Comparison of ENCODE assay signal across 16 mouse cellular contexts in the genomic region with DNA sequence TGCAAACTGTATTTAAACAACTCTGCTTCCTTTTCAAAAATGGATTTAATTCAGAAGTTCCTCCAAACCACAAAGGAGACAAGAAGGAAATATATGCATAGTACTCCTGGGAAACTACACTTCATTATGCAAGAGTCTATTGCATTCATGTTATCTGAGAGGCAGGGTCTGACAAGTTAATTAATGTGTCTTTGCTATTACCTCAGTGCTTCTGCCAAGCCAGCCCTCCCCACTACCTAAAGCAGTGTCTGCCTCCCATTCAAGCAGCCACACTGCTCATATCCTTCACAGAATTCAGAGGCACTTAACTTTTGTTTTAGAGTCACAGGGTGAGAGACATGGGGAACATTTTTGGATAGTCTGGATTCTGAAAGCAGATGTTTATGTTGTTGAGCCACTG. TPM values are rescaled to one million over a fixed set of nuclear protein-coding genes. Genes with fewer than 3 reads are reported as not detected.
DNase-seq lines count a peak whose midpoint lies in the region; ATAC-seq and TF ChIP-seq lines count a peak whose summit lies in the region.
"Had no signal": no experiment of that assay in that cellular context is flagged by ENCODE, and none has a peak within 500 bp of the region (broad histone marks: within the 10 kb centered on the region; RNA-seq: fewer than 3 reads in every experiment).

No protein-coding gene starts in this region.

- H3K9ac ChIP-seq in midbrain, embryonic 13.5 days (replicated peaks) = no peak overlapping the region
- no peak overlapping the region for H3K9ac ChIP-seq in forebrain, embryonic 15.5 days (replicated peaks)
- H3K9ac ChIP-seq in hindbrain, postnatal 0 days (replicated peaks; ENCODE audit: low read length) = no peak overlapping the region
- H3K9ac ChIP-seq: limb, embryonic 15.5 days had no signal

- 0 out of 2 replicates have a peak, but pooled peaks cover 13% of the 10 kb centered on the region for H3K9me3 ChIP-seq in midbrain, embryonic 13.5 days
- H3K9me3 ChIP-seq in midbrain, embryonic 10.5 days (replicated peaks) = peaks cover 3% of the 10 kb centered on the region; the same call in 1 of the 2 replicates
- peaks cover 13% of the 10 kb centered on the region; the same call in 1 of the 2 replicates for H3K9me3 ChIP-seq in forebrain, embryonic 15.5 days
- H3K9me3 ChIP-seq in hindbrain, postnatal 0 days (ENCODE audit: low read length) = peaks cover 5% of the 10 kb centered on the region
- H3K9me3 ChIP-seq: limb, embryonic 15.5 days had no signal

- no peaks in the 10 kb centered on the region for H3K27me3 ChIP-seq in midbrain, embryonic 13.5 days
- H3K27me3 ChIP-seq in midbrain, embryonic 10.5 days (ENCODE audit: low read depth, poor library complexity, severe bottlenecking) = no peaks in the 10 kb centered on the region
- no peaks in the 10 kb centered on the region for H3K27me3 ChIP-seq in forebrain, embryonic 15.5 days
- H3K27me3 ChIP-seq in hindbrain, postnatal 0 days (ENCODE audit: insufficient read depth, low read length) = no peaks in the 10 kb centered on the region
- H3K27me3 ChIP-seq: limb, embryonic 15.5 days had no signal

- no peak overlapping the region for H3K4me2 ChIP-seq in midbrain, embryonic 13.5 days (replicated peaks)
- no peak overlapping the region for H3K4me2 ChIP-seq in forebrain, embryonic 15.5 days (replicated peaks)
- no peak overlapping the region for H3K4me2 ChIP-seq in hindbrain, postnatal 0 days (ENCODE audit: low read depth, low read length)
- H3K4me2 ChIP-seq: heart, embryonic 11.5 days; limb, embryonic 15.5 days had no signal

- peak; percentile 67; the same call in 1 of the 2 replicates for ATAC-seq in midbrain, embryonic 13.5 days
- ATAC-seq in forebrain, embryonic 15.5 days (replicated peaks) = peak; percentile 93
- ATAC-seq in hindbrain, postnatal 0 days = no peak
- no peak for ATAC-seq in erythroblast, adult 5-6 weeks (replicated peaks; ENCODE audit: low FRiP score, poor library complexity, severe bottlenecking)
- no peak for ATAC-seq in megakaryocyte, adult 5-6 weeks (ENCODE audit: poor library complexity, severe bottlenecking)

- no peak for DNase-seq in midbrain, embryonic 10.5 days (ENCODE audit: low spot score)
- peak; percentile 11 for DNase-seq in hindbrain, postnatal 0 days (ENCODE audit: low spot score)
- no peak for DNase-seq in natural killer cell, adult 2 months (ENCODE audit: low spot score in 2 of 2)
- DNase-seq: adrenal gland, postnatal 25 days; cerebellum, adult 8-10 months; heart, postnatal 14 days; kidney, adult 9 months; lung, postnatal 10 days; retina, postnatal 1 day had no signal

- H3K36me3 ChIP-seq in midbrain, embryonic 13.5 days = no peaks in the 10 kb centered on the region
- H3K36me3 ChIP-seq in midbrain, embryonic 10.5 days = no peaks in the 10 kb centered on the region
- no peaks in the 10 kb centered on the region for H3K36me3 ChIP-seq in forebrain, embryonic 15.5 days
- H3K36me3 ChIP-seq in hindbrain, postnatal 0 days (ENCODE audit: insufficient read depth, low read length) = no peaks in the 10 kb centered on the region
- H3K36me3 ChIP-seq: limb, embryonic 15.5 days had no signal

- H3K4me3 ChIP-seq in midbrain, embryonic 13.5 days (replicated peaks) = no peak overlapping the region
- H3K4me3 ChIP-seq in midbrain, embryonic 10.5 days = no peak overlapping the region
- H3K4me3 ChIP-seq in forebrain, embryonic 15.5 days = no peak overlapping the region
- H3K4me3 ChIP-seq in hindbrain, postnatal 0 days (ENCODE audit: low read length) = no peak overlapping the region
- H3K4me3 ChIP-seq: erythroblast, embryonic 14.5 days; limb, embryonic 15.5 days had no signal

- H3K27ac ChIP-seq in midbrain, embryonic 13.5 days = no peak overlapping the region
- H3K27ac ChIP-seq in midbrain, embryonic 10.5 days (replicated peaks) = no peak overlapping the region
- H3K27ac ChIP-seq in forebrain, embryonic 15.5 days (replicated peaks) = no peak overlapping the region
- no peak overlapping the region for H3K27ac ChIP-seq in hindbrain, postnatal 0 days
- H3K27ac ChIP-seq: limb, embryonic 15.5 days had no signal

- no peaks in the 10 kb centered on the region for H3K4me1 ChIP-seq in midbrain, embryonic 13.5 days (replicated peaks)
- no peaks in the 10 kb centered on the region for H3K4me1 ChIP-seq in midbrain, embryonic 10.5 days
- H3K4me1 ChIP-seq in forebrain, embryonic 15.5 days = 0 out of 2 replicates have a peak, but pooled peaks cover 6% of the 10 kb centered on the region
- no peaks in the 10 kb centered on the region for H3K4me1 ChIP-seq in hindbrain, postnatal 0 days (ENCODE audit: insufficient read depth, low read length)
- H3K4me1 ChIP-seq: limb, embryonic 15.5 days had no signal

- TF ChIP-seq CTCF in hindbrain, postnatal 0 days (IDR thresholded peaks at IDR 0.05; ENCODE audit: low read depth) = no peak

RNA-seq across cellular contexts. Expression of gene C9orf72, which starts 58.6 kb away (rescaled TPM):
- polyA plus RNA-seq in midbrain, embryonic 13.5 days (2015; fragmentation: Nextera tagmentation; extraction: Ambion mirVana) = 39.8 and 42.6 TPM in 2 replicates
- polyA plus RNA-seq in midbrain, embryonic 10.5 days (2016; fragmentation: Nextera tagmentation; extraction: Ambion mirVana) = 19.5 and 22.6 TPM in 2 replicates
- polyA plus RNA-seq in forebrain, embryonic 15.5 days (2015; fragmentation: Nextera tagmentation; extraction: Ambion mirVana) = 41.2 and 45.2 TPM in 2 replicates
- 42.3 and 49.7 TPM in 2 replicates for total RNA-seq in hindbrain, postnatal 0 days (2014; rRNA removed)
- 36.0 and 40.4 TPM in 2 replicates for polyA plus RNA-seq in hindbrain, postnatal 0 days (2015; fragmentation: Nextera tagmentation; extraction: Ambion mirVana)
- total RNA-seq in erythroblast, adult 5-6 weeks (2015; ENCODE audit: low replicate concordance) = 2.1 and 4.8 TPM in 2 replicates
- 1.4 and 5.5 TPM in 2 replicates for total RNA-seq in erythroblast, adult 5-6 weeks (2017; ENCODE audit: low replicate concordance)
- total RNA-seq in megakaryocyte, adult 5-6 weeks (2015) = 21.9 and 25.4 TPM in 2 replicates
- total RNA-seq in megakaryocyte, adult 5-6 weeks (2017) = 17.9 and 22.0 TPM in 2 replicates
- polyA plus RNA-seq: erythroblast, embryonic 14.5 days had no signal

Comparison
In these comparisons a context has a peak if more than half of its experiments do, and no peak if none do; other contexts are left out.
1. ATAC-seq: peak in midbrain, embryonic 13.5 days (single experiment) and forebrain, embryonic 15.5 days (single experiment); none in hindbrain, postnatal 0 days (single experiment), erythroblast, adult 5-6 weeks (single experiment) and megakaryocyte, adult 5-6 weeks (single experiment).